Mouse (Mus musculus) midbrain, embryonic 11.5 days (tissue): Measurements from ENCODE around the gene Cd80. TPM values are rescaled to one million over a fixed set of nuclear protein-coding genes. Genes with fewer than 3 reads are reported as not detected.

Experiments
- ATAC-seq: fragments of 200-750 bp; cut with Nextera tagmentation; 2 replicates; pipeline ENCODE4 v1.8.0; 2017; ENCODE audit warnings: moderate TSS enrichment, moderate library complexity; ENCODE audit not compliant: low FRiP score
- DNase-seq: peaks from one replicate; pipeline ENCODE4 v3.0.0; 2015; ENCODE audit warnings: low spot score; ENCODE audit errors: missing footprints
- H3K27ac ChIP-seq: fragments of 300-500 bp; sonication (generic); 2 replicates; pipeline ENCODE4 v1.5.1; 2014; ENCODE audit warnings: low read depth, low read length
- H3K27me3 ChIP-seq: fragments of 300-500 bp; sonication (generic); 2 replicates; pipeline ENCODE4 v1.6.1; 2014; ENCODE audit warnings: mild to moderate bottlenecking, low read length, moderate library complexity, mixed read lengths; ENCODE audit not compliant: control insufficient read depth, insufficient read depth
- H3K36me3 ChIP-seq: fragments of 300-500 bp; sonication (generic); 2 replicates; pipeline ENCODE4 v1.6.1; 2014; ENCODE audit warnings: mild to moderate bottlenecking, low read length, moderate library complexity, mixed read lengths; ENCODE audit not compliant: control insufficient read depth, insufficient read depth
- H3K4me1 ChIP-seq: fragments of 300-500 bp; sonication (generic); 2 replicates; pipeline ENCODE4 v1.6.1; 2014; ENCODE audit warnings: low read length; ENCODE audit not compliant: control insufficient read depth, insufficient read depth
- H3K4me2 ChIP-seq: fragments of 300-500 bp; sonication (generic); 2 replicates; pipeline ENCODE4 v1.6.1; 2014; ENCODE audit warnings: mild to moderate bottlenecking, moderate library complexity
- H3K4me3 ChIP-seq: fragments of 300-500 bp; sonication (generic); 2 replicates; pipeline ENCODE4 v1.5.1; 2014; ENCODE audit warnings: low read depth, low read length
- H3K9ac ChIP-seq: fragments of 300-500 bp; sonication (generic); 2 replicates; pipeline ENCODE4 v1.6.1; 2014; ENCODE audit warnings: low read length
- H3K9me3 ChIP-seq: fragments of 300-500 bp; sonication (generic); 2 replicates; pipeline ENCODE4 v1.6.1; 2016; ENCODE audit warnings: low read length; ENCODE audit not compliant: control insufficient read depth
- WGBS: fragments of 180-500 bp; shearing (Covaris S2); extraction: QIAGEN DNeasy Blood & Tissue Kit; methylation state at CpG from one replicate; pipeline ENCODE4 v1.1.7; 2014; 5-methylcytosine and 5-hydroxymethylcytosine counted together
- polyA plus RNA-seq: library from polyadenylated mRNA; unstranded; fragments of >200 nt; fragmentation: Nextera tagmentation; extraction: Ambion mirVana; gene quantifications from 2 replicates; pipeline ENCODE4 v1.2.1, GENCODE M21; 2014

Cd80 gene
- polyA plus RNA-seq, 1 experiment from 2014 or later, result 0.42 TPM

- peak; percentile 51 for DNase-seq
- 89% methylated on average over 11 of the region's 11 CpGs for WGBS
- Histone ChIP-seq H3K27me3 (no peaks in the 10 kb centered on the region), H3K4me2 (no peak within 1 kb of the TSS), H3K4me1 (peaks cover 3% of the 10 kb centered on the region; the same call in 1 of the 2 replicates), H3K4me3 (no peak within 1 kb of the TSS), H3K27ac (no peak within 1 kb of the TSS), H3K9ac (no peak within 1 kb of the TSS), H3K36me3 (no peaks in the 10 kb centered on the region), H3K9me3 (no peaks in the 10 kb centered on the region)
- no peak for ATAC-seq
Observed at GRCm38 (mm10) chr16:38432498-38433425, 22.6 kb upstream of the Cd80 start, which contains the start of gene Pla1a. Pla1a (minus strand) TSS chr16:38433145.

- Histone ChIP-seq H3K4me3 (no peak overlapping the region), H3K4me1 (peaks cover 3% of the 10 kb centered on the region; the same call in 1 of the 2 replicates), H3K27me3 (no peaks in the 10 kb centered on the region), H3K4me2 (no peak overlapping the region), H3K27ac (no peak overlapping the region), H3K9ac (no peak overlapping the region), H3K9me3 (no peaks in the 10 kb centered on the region), H3K36me3 (no peaks in the 10 kb centered on the region)
- WGBS, result 91% methylated on average over 8 of the region's 8 CpGs
- ATAC-seq (no peak), DNase-seq (peak; percentile 56)
Observed at GRCm38 (mm10) chr16:38433514-38433913, 21.8 kb upstream of the Cd80 start.

- Histone ChIP-seq H3K4me2 (no peak overlapping the region), H3K36me3 (no peaks in the 10 kb centered on the region), H3K27me3 (no peaks in the 10 kb centered on the region), H3K4me3 (no peak overlapping the region), H3K9me3 (no peaks in the 10 kb centered on the region), H3K4me1 (peaks cover 3% of the 10 kb centered on the region; the same call in 1 of the 2 replicates), H3K9ac (no peak overlapping the region), H3K27ac (no peak overlapping the region)
- WGBS, result 88% methylated on average over 4 of the region's 4 CpGs
- DNase-seq (peak; percentile 41), ATAC-seq (no peak)
Observed at GRCm38 (mm10) chr16:38434295-38434795, 21.0 kb upstream of the Cd80 start.

- H3K27ac ChIP-seq, result no peak overlapping the region
- 91% methylated on average over 1 of the region's 1 CpGs for WGBS
Observed at GRCm38 (mm10) chr16:38439190-38439589, 16.2 kb upstream of the Cd80 start.

GRCm38 (mm10) chr16:38440403-38440802 lies 15.0 kb upstream of the Cd80 start:
- ATAC-seq (no peak), DNase-seq (no peak)
- Histone ChIP-seq H3K27me3 (no peaks in the 10 kb centered on the region), H3K9ac (no peak overlapping the region), H3K9me3 (no peaks in the 10 kb centered on the region; the same call in 1 of the 2 replicates), H3K27ac (no peak overlapping the region), H3K4me3 (no peak overlapping the region), H3K4me1 (no peaks in the 10 kb centered on the region), H3K4me2 (no peak overlapping the region), H3K36me3 (peaks cover 7% of the 10 kb centered on the region; the same call in 1 of the 2 replicates)
- WGBS, result 84% methylated on average over 6 of the region's 6 CpGs

More at GRCm38 (mm10) chr16:38439190-38439589, 16.2 kb upstream of the Cd80 start:
- Histone ChIP-seq H3K36me3 (no peaks in the 10 kb centered on the region), H3K4me3 (no peak overlapping the region), H3K9ac (no peak overlapping the region), H3K27me3 (no peaks in the 10 kb centered on the region), H3K9me3 (no peaks in the 10 kb centered on the region), H3K4me2 (no peak overlapping the region), H3K4me1 (no peaks in the 10 kb centered on the region)
- ATAC-seq (no peak), DNase-seq (peak; percentile 19)

- Histone ChIP-seq H3K9me3 (no peaks in the 10 kb centered on the region; the same call in 1 of the 2 replicates), H3K27ac (no peak overlapping the region), H3K36me3 (peaks cover 17% of the 10 kb centered on the region), H3K4me2 (no peak overlapping the region), H3K27me3 (no peaks in the 10 kb centered on the region), H3K4me1 (no peaks in the 10 kb centered on the region), H3K4me3 (no peak overlapping the region), H3K9ac (no peak overlapping the region)
- 83% methylated on average over 5 of the region's 5 CpGs for WGBS
- ATAC-seq (no peak), DNase-seq (no peak)
Observed at GRCm38 (mm10) chr16:38441611-38442010, 13.8 kb upstream of the Cd80 start.

GRCm38 (mm10) chr16:38442216-38442615 lies 13.1 kb upstream of the Cd80 start:
- DNase-seq, result peak; percentile 57
- Histone ChIP-seq H3K27me3 (no peaks in the 10 kb centered on the region), H3K9ac (no peak overlapping the region), H3K27ac (no peak overlapping the region), H3K4me1 (no peaks in the 10 kb centered on the region), H3K4me2 (no peak overlapping the region), H3K4me3 (no peak overlapping the region), H3K9me3 (no peaks in the 10 kb centered on the region; the same call in 1 of the 2 replicates), H3K36me3 (peaks cover 23% of the 10 kb centered on the region)
- ATAC-seq, result no peak
- 86% methylated on average over 8 of the region's 8 CpGs for WGBS

GRCm38 (mm10) chr16:38443721-38444464 lies 11.5 kb upstream of the Cd80 start:
- Histone ChIP-seq H3K36me3 (peaks cover 26% of the 10 kb centered on the region), H3K4me3 (no peak overlapping the region), H3K27ac (no peak overlapping the region), H3K4me1 (no peaks in the 10 kb centered on the region), H3K4me2 (no peak overlapping the region), H3K9ac (no peak overlapping the region), H3K9me3 (no peaks in the 10 kb centered on the region; the same call in 1 of the 2 replicates), H3K27me3 (no peaks in the 10 kb centered on the region)
- WGBS, result 98% methylated on average over 7 of the region's 7 CpGs
- DNase-seq, result peak; percentile 83
- no peak for ATAC-seq
